Mouse (Mus musculus): ENCODE measurements around the gene Dgkb. TPM values are rescaled to one million over a fixed set of nuclear protein-coding genes. Genes with fewer than 3 reads are reported as not detected.

Dgkb gene
- total RNA-seq, 2 experiments from 2014 or later = 1.1 to 1.6 TPM

DNA sequence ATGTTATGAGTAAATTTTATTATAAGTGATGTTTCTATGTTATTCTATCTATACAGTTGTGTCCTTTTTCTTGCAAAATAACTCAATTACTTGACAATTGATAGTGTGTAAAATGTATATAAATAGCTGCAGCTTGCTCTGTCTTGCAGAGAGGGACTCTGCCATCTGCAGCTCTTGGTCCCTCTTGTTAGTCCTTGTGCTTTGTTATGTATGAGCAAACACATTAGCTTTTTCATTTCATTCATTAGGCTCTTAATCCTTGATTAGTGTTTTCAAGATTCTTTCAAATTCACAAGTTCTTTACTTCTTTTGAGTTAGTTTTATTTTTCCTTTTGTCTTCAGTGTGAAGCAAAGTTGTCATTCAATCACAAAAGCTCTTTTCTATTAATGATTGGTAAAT, 511.3 kb downstream of the Dgkb start:
- no peak for DNase-seq
- intact Hi-C loops (cut with DNase I; ENCODE audit: low total_unique reads) = no loop called here

GRCm38 (mm10) chr12:38342657-38343056, 525.1 kb downstream of the Dgkb start:
- DNase-seq = peak; percentile 47
- intact Hi-C loops (cut with DNase I; ENCODE audit: low total_unique reads) = loop anchor here (5.0 kb wide), 1 partner anchor 1150 kb away; no protein-coding TSS in a partner anchor

DNA sequence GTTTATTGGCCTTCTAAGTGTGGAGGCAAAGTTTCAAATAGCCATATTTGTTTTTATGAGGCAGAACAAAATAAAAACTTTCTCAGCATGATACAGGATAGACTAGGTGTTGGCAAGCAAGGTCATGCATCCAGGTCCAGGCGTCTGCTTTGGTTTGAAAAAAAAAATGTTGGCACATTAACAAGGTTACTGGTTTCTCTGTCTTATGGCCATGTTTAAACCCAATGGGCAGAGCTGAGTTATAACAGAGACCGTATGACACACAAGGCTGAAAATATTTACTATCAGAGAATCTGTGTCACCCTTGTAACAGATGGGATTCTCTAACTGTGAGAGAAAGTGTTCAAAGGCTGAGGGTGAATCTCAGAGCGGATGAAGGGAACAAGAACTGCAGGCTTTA, 535.0 kb downstream of the Dgkb start:
- DNase-seq = no peak
- intact Hi-C loops (cut with DNase I; ENCODE audit: low total_unique reads) = no loop called here

GRCm38 (mm10) chr12:38356386-38356785, 538.9 kb downstream of the Dgkb start:
- intact Hi-C loops (cut with DNase I; ENCODE audit: low total_unique reads) = no loop called here

DNA sequence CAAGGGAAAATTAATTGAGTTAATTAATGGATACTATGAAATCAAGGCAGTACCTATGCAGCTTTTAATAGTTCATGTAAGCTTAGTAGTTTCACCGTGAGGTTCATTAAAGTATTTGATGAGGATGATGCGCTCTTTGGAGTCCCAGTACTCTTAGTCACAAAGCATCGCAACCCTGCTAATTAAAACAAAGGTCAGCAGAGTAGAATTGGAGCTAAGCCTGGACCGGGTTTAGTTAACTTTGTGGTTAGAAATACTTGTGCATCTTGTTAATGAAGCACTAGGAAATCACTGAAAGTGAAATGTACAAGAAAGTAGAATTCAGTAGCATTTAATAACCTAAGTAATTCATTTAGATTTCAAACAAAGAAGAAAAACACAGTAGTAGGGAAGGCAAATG, 544.0 kb downstream of the Dgkb start:
- intact Hi-C loops (cut with DNase I; ENCODE audit: low total_unique reads) = no loop called here
- no peak for DNase-seq

More at GRCm38 (mm10) chr12:38356386-38356785, 538.9 kb downstream of the Dgkb start:
- no peak for DNase-seq

DNA sequence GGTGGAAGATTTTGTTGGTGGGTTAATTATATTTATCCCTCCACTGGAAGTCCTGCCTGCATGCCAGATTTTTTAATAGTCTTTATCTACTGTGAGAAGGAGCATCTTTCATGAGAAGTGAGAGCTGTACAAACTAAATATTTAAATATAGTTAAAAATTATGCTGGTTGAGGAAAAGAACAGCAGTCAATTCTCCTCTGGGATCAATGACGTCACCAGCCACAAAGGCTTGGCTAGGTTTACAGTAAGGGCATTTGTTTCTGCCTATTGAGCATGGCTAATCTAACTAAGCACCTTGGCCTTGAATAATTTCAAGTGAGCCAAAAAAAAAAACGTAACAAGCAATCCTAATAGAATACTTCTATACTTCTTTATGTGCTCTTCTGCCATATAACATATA, 554.1 kb downstream of the Dgkb start:
- intact Hi-C loops (cut with DNase I; ENCODE audit: low total_unique reads) = no loop called here
- no peak for DNase-seq

DNA sequence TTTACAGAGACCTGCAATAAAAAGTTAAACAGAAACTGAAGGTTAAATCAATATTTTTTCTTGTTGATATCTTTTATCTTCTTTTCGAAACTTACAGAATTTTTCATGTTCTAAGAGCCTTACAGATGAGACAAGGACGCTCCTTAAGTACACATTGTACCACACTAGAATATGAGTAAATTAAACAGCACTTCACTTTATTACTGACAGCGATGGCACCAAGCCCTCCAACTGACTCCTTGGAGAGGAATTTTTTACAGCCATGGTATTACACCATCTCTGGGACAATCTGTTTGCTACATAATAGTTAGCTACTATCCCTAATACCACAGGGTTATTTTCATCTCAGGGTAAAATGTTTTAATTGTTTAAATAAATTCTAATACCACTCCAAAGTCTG, 556.6 kb downstream of the Dgkb start:
- no peak for DNase-seq
- intact Hi-C loops (cut with DNase I; ENCODE audit: low total_unique reads) = no loop called here

- intact Hi-C loops (cut with DNase I; ENCODE audit: low total_unique reads) = no loop called here
These were observed 568.4 kb downstream of the Dgkb start for GRCm38 (mm10) chr12:38385942-38386341.

DNA sequence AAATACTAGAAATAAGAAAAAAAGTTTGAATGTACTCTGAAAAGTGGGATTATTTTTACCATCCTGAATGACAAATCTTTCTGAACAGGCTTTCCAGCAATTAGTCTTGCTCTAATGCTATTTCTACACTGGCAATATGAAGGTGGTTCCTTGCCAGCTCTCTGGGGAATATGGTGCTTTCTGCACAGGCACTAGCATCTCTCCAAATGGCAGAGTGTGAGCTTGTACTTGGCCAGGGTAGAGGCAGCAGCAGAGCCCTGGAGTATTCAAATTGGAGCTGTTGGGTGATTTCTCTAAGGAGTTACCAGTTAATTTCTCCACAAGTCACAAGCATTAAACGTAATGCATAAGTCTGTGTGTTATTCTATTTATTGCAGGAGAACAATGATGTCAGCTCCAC, 569.5 kb downstream of the Dgkb start:
- intact Hi-C loops (cut with DNase I; ENCODE audit: low total_unique reads) = no loop called here

More at GRCm38 (mm10) chr12:38385942-38386341, 568.4 kb downstream of the Dgkb start:
- no peak for DNase-seq

GRCm38 (mm10) chr12:38387654-38388053, 570.1 kb downstream of the Dgkb start:
- DNase-seq = no peak
- intact Hi-C loops (cut with DNase I; ENCODE audit: low total_unique reads) = no loop called here

More for the DNA sequence above, 569.5 kb downstream of the Dgkb start:
- no peak for DNase-seq

DNA sequence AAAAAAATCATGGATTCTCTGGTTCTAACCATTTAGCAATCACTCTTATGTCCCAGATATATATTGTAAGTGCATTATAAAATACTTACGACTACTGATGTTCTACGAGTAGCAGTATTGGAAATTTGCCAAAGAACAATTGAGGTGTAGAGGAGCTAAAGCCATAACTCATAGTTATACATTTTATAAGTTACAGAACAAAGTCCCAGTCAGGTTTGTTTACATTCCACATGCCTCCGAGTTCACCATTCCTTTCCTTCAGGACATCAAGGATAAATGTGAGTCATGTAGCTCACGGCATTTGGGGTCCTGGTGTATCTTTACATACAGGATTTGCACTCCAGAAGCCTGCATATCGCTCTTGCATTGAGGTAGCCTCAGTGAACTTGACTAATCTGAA, 570.7 kb downstream of the Dgkb start:
- intact Hi-C loops (cut with DNase I; ENCODE audit: low total_unique reads) = no loop called here
- DNase-seq = no peak

GRCm38 (mm10) chr12:38397754-38398312, 580.3 kb downstream of the Dgkb start:
- intact Hi-C loops (cut with DNase I; ENCODE audit: low total_unique reads) = no loop called here

GRCm38 (mm10) chr12:38400089-38400488, 582.6 kb downstream of the Dgkb start:
- intact Hi-C loops (cut with DNase I; ENCODE audit: low total_unique reads) = no loop called here

More at GRCm38 (mm10) chr12:38397754-38398312, 580.3 kb downstream of the Dgkb start:
- DNase-seq = no peak

DNA sequence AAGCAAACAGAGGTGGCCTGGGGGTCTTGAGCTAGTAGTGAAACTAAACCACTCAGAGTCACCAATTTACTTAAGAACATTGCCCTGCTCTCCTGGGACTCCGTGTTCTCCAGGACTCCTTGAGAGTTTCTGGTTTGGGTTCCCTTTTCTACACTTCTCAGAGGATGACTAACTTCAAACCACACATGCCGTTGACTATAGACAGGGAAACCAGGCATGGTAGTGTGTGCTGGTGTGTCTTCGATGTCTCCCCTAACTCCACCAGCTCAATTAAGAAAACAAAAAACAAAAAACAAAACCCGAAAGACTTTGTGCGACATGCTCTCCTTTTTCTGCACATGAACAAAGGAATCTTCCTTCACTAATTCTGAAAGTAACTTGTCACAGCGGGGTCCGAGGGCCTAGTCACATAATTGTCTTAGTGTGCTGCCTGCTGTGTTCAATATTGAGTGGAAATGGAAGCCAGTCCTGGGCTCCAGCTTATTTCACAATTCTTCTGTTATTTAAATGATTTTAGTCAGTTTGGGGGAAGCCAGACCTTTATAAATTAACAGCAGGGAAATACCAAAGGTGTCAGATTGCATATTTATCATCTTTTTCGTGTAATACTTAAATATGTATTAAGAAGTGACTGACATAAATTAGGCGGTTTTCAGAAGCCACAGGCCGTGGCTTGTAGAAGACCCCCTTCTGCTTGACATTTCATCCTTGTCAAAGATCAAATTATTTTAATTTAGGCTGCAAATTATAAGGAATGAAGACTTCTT, 618.0 kb downstream of the Dgkb start:
- DNase-seq = no peak
- intact Hi-C loops (cut with DNase I; ENCODE audit: low total_unique reads) = no loop called here

More at GRCm38 (mm10) chr12:38400089-38400488, 582.6 kb downstream of the Dgkb start:
- no peak for DNase-seq

GRCm38 (mm10) chr12:38436131-38436436, 618.6 kb downstream of the Dgkb start:
- no peak for DNase-seq
- intact Hi-C loops (cut with DNase I; ENCODE audit: low total_unique reads) = no loop called here

DNA sequence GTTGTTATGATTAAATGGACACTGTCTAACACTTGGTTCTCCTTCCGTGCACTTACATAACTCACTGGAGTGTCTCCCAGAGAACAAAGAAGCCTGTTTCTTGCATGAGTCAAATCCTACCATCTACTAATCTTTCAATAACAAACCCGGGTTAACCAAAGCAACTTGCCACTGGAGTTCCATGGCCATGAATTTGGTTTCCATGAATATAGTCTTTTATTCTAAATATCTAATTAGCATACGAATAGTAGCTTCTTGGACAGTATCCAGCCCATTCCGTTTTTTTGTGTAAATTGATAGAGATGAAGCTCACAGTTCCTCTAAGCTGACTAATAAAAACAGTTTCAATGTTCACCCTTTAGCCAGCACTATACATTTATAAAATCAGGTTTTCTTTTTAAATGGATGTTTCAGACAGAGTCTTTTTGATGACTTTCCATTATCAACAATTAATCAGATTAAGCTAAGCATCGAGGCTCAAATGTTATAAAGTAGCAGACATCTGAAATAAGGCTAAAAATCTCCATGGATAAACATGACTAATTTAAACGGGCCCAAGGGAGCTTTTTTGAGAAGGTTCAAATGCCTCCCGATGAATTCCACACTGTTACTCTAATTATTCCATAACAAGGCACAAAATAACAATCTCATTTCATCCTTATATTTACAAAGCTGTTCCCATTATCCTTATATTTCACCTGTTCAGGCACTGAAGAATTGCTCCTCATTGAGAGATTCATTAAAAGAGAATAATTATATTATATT, 633.0 kb downstream of the Dgkb start:
- DNase-seq = no peak
- intact Hi-C loops (cut with DNase I; ENCODE audit: low total_unique reads) = no loop called here

DNA sequence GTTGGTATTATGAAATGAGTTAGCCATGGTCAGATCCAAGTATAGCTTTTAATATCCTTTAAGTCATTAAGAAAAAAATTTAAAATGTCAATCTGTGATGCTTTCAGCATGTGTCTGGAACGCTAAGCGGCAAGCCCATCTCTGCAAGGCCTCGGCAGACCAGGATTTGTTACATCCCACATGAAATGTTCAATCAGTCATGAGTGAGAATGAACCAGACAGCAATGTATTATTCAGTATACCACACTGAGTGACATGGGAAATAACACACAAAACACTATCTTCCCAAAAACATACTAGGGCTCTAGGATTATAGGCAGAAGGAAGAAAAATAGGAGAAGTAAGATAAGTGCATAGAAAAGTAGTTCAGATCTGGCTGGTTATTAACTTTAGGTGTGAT, 634.2 kb downstream of the Dgkb start:
- DNase-seq = no peak
- intact Hi-C loops (cut with DNase I; ENCODE audit: low total_unique reads) = no loop called here

DNA sequence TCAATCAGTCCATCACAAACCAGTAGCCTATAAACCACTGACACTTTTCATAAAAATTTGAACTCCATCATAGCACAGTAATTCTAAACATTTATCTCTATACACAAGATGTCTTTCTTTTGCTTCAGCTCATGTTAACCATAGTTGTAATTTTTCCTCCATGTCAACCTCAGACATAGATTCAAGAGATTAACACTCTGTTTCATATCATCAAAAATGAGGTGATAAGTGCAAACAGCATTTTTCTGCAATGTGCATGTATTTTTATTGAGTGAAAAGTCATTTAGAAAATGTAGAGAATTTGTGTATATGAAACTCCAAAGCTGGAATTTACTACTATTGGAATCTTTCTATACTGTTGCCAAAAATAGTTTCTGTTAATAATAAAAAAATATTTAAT, 650.7 kb downstream of the Dgkb start:
- intact Hi-C loops (cut with DNase I; ENCODE audit: low total_unique reads) = no loop called here
- DNase-seq = no peak

DNA sequence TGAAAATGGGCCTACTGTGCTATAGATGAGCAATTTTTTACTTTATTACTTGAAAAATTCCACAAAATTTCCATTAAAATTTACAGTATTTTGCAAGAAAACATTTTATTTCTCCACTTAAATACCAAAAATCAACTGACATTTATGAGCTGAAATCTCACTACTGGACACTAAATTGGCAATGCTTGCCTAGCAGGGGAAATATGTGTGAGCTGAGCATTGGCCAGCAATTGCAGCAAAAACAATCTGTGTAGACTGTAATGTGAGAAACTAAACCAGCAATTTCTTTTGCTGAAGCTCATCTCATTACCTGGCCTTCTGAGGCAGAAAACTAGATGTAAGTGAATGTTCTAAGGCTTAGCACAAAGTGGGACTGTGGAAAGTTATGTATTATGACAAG, 651.1 kb downstream of the Dgkb start:
- intact Hi-C loops (cut with DNase I; ENCODE audit: low total_unique reads) = no loop called here
- DNase-seq = no peak

- no peak for DNase-seq
- intact Hi-C loops (cut with DNase I; ENCODE audit: low total_unique reads) = no loop called here
These were observed 679.7 kb downstream of the Dgkb start for GRCm38 (mm10) chr12:38497229-38497628.

DNA sequence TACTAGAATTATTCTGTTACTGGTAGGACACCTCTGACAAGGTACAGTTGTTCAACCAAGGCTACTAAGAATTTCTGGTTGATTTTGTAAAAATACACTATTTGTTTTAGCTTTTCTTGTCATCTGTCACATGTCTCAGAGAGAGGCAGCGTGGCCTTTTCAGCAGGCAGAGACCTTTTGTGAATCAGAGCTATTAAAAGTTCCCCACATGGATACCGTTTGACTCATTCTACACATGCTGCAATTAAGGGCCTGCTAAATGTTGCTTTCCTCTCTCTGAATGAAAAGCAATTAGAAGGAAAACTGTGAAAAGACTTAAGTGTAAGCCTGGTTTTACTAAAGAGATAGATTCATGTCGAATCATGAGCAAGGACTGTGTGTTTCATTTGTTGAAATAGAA, 683.4 kb downstream of the Dgkb start:
- intact Hi-C loops (cut with DNase I; ENCODE audit: low total_unique reads) = no loop called here
- DNase-seq = no peak

Measured in gastrocnemius, postnatal 14 days (tissue).